Mouse (Mus musculus) heart, embryonic 14.5 days (tissue): ENCODE data around the gene Eml2. TPM values are rescaled to one million over a fixed set of nuclear protein-coding genes. Genes with fewer than 3 reads are reported as not detected.

Source experiments
- ATAC-seq: fragments of 200-750 bp; cut with Nextera tagmentation; 2 replicates; pipeline ENCODE4 v1.8.0; 2017; ENCODE audit warnings: low read depth, moderate TSS enrichment; ENCODE audit not compliant: insufficient number of reproducible peaks, insufficient read depth, low FRiP score
- H3K27ac ChIP-seq, 2 experiments: fragments of 200-500 bp in 1 of 2; fragments of 300-500 bp in 1 of 2; sonication (generic) in 1 of 2; replicated peaks in 1 of 2; 2 replicates each; pipeline ENCODE4 v1.5.1; 2012 to 2014; ENCODE audit warnings: low read depth in 2 of 2, low read length in 2 of 2, control low read depth in 1 of 2, mild to moderate bottlenecking in 1 of 2, mixed read lengths in 1 of 2; ENCODE audit not compliant: control insufficient read depth in 1 of 2, insufficient read depth in 1 of 2
- H3K27me3 ChIP-seq: fragments of 300-500 bp; sonication (generic); 2 replicates; pipeline ENCODE4 v1.6.1; 2014; ENCODE audit warnings: mild to moderate bottlenecking, low read length, control low read depth; ENCODE audit not compliant: control insufficient read depth, insufficient read depth
- H3K36me3 ChIP-seq: fragments of 300-500 bp; sonication (generic); 2 replicates; pipeline ENCODE4 v1.6.1; 2014; ENCODE audit warnings: mild to moderate bottlenecking, control low read depth, low read length, mixed read lengths; ENCODE audit not compliant: control insufficient read depth, insufficient read depth
- H3K4me1 ChIP-seq, 2 experiments: fragments of 200-500 bp in 1 of 2; fragments of 300-500 bp in 1 of 2; sonication (generic) in 1 of 2; 2 replicates each; pipeline ENCODE4 v1.6.1; 2012 to 2014; ENCODE audit warnings: low read length in 2 of 2, control low read depth in 1 of 2, mixed read lengths in 1 of 2; ENCODE audit not compliant: control insufficient read depth in 2 of 2, insufficient read depth in 2 of 2
- H3K4me2 ChIP-seq: fragments of 300-500 bp; sonication (generic); 2 replicates; pipeline ENCODE4 v1.6.1; 2014; ENCODE audit warnings: mild to moderate bottlenecking, low read length
- H3K4me3 ChIP-seq, 2 experiments: fragments of 200-500 bp in 1 of 2; fragments of 300-500 bp in 1 of 2; sonication (generic) in 1 of 2; 2 replicates each; pipeline ENCODE4 v1.5.1; 2012 to 2014; ENCODE audit warnings: low read length in 2 of 2, mild to moderate bottlenecking in 2 of 2, control low read depth in 1 of 2, low read depth in 1 of 2, moderate library complexity in 1 of 2; ENCODE audit not compliant: control insufficient read depth in 1 of 2, insufficient read depth in 1 of 2
- H3K9ac ChIP-seq: fragments of 300-500 bp; sonication (generic); 2 replicates; pipeline ENCODE4 v1.6.1; 2014; ENCODE audit warnings: mild to moderate bottlenecking, low read length
- H3K9me3 ChIP-seq: fragments of 300-500 bp; sonication (generic); 2 replicates; pipeline ENCODE4 v1.6.1; 2016; ENCODE audit warnings: low read length, control low read depth; ENCODE audit not compliant: control insufficient read depth
- WGBS: fragments of 180-500 bp; shearing (Covaris S2); extraction: QIAGEN DNeasy Blood & Tissue Kit; methylation state at CpG from one replicate; pipeline ENCODE4 v1.1.7; 2014; 5-methylcytosine and 5-hydroxymethylcytosine counted together
- polyA plus RNA-seq: library from polyadenylated mRNA; unstranded; fragments of >200 nt; fragmentation: Nextera tagmentation; extraction: Ambion mirVana; gene quantifications from 2 replicates; pipeline ENCODE4 v1.2.1, GENCODE M21; 2014

The Eml2 gene
- polyA plus RNA-seq, 1 experiment from 2014 or later, result 8.3 TPM

DNA sequence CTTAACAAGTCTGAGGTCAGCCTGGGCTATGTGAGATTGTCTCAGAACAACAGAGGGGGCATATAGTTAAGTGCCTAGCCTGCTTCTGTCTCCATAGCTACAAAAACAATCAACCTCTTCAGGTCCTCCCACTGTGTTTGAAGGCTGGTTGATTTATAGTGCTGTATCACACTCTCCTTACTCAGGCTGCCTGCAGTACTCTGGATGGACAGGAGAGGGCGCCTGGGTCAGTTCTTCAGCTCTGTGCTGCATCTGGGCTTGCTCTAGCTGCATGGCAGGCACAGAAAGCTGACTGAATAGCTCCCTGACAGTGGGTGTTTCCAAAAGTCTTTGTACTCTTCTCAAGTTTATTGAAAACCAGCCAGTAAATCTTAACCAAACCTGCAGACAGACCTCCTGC, 63.2 kb downstream of the Eml2 start:
- Histone ChIP-seq H3K4me3 (no peak overlapping the region), H3K27me3 (no peaks in the 10 kb centered on the region), H3K36me3 (peaks cover 5% of the 10 kb centered on the region), H3K9ac (peak overlapping the region; percentile 35; the same call in 1 of the 2 replicates), H3K4me1 (peaks cover 15 to 48% of the 10 kb centered on the region in 2 experiments), H3K27ac (peak overlapping the region; percentile 4 to 92), H3K9me3 (no peaks in the 10 kb centered on the region), H3K4me2 (no peak overlapping the region)
- peak; percentile 57 for ATAC-seq
- WGBS, result 0% methylated on average over 1 of the region's 1 CpGs

DNA sequence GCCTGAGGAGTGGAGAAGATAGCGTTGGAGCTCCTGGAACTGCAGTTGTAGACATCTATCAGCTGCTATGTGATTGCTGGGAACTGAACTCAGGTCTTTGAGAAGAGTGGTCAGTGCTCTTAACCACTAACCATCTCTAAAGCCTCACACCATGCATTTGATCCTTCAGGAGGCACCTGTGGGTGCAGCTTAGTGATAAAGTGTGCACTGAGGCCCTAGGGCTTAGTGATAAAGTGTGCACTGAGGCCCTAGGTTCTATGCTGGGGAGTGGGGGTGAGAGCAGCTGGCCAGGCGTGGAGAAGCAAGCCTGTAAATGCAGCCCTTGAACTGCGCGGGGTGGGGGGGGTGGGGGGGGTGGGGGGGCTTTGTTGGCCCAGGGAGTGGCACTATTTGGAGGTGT, 63.8 kb downstream of the Eml2 start:
- no peak overlapping the region for H3K4me3 ChIP-seq
- WGBS, result 63% methylated on average over 2 of the region's 4 CpGs
- no peaks in the 10 kb centered on the region for H3K27me3 ChIP-seq
- H3K27ac ChIP-seq, result peak overlapping the region in 1 of 2 experiments; percentile 92; a peak in 2 of 4 replicates
- peak overlapping the region; percentile 34; the same call in 1 of the 2 replicates for H3K9ac ChIP-seq
- H3K36me3 ChIP-seq, result peaks cover 8% of the 10 kb centered on the region
- peaks cover 15 to 47% of the 10 kb centered on the region in 2 experiments for H3K4me1 ChIP-seq
- no peak overlapping the region for H3K4me2 ChIP-seq
- no peak for ATAC-seq
- H3K9me3 ChIP-seq, result no peaks in the 10 kb centered on the region

DNA sequence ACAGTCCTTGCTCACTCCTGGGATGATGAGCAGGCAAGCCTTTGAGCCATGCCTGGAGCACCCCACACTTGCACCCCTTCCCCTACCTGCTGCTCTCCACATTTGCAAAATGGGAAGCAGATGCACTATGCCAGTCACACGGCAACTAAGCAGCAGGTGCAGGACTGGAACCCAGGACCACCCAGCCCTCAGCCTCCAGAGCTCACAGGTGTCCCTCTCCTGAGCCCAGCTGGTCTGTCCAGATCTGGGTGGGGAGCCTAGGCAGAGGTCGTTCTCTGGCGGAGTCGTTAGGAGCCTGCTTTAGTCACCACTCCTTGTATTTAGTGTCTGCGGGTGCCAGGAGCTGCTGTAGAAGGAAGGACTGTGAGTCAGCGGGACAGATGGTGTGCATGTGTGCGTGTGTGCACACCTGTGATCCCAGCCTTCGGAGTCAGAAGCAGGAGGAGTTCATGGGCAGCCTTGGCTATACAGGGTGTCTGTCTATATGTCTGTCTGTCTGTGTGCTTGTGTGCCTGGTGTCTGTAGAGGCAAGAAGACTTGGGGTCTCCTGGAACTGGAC, 64.8 kb downstream of the Eml2 start:
- Histone ChIP-seq H3K9me3 (no peaks in the 10 kb centered on the region), H3K4me2 (no peak overlapping the region), H3K27me3 (no peaks in the 10 kb centered on the region), H3K4me3 (no peak overlapping the region), H3K36me3 (peaks cover 18% of the 10 kb centered on the region), H3K27ac (no peak overlapping the region), H3K4me1 (peaks cover 13 to 39% of the 10 kb centered on the region in 2 experiments), H3K9ac (no peak overlapping the region)
- 91% methylated on average over 8 of the region's 8 CpGs for whole genome bisulfite sequencing
- no peak for ATAC-seq

DNA sequence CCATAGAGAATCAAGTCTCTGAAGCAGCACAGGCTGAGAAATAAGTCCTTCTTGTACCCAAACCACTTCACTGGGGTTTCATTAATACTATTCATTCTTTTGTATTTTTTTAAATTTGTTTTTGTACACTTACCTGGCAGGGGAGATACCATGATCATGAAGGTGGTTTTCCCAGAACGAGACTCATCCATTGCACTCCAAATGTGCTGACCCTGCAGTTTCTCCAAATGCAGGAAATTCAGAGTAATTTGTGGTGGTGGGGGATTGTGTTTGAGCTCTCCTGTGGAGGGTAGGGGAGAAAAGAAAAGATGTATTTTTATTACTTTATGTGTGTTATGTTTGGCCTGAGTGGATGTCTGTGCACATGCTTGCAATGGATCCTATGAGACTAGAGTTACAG, 65.8 kb downstream of the Eml2 start:
- no peak for ATAC-seq
- no peak overlapping the region for H3K4me3 ChIP-seq
- WGBS, result 97% methylated on average over 1 of the region's 1 CpGs

DNA sequence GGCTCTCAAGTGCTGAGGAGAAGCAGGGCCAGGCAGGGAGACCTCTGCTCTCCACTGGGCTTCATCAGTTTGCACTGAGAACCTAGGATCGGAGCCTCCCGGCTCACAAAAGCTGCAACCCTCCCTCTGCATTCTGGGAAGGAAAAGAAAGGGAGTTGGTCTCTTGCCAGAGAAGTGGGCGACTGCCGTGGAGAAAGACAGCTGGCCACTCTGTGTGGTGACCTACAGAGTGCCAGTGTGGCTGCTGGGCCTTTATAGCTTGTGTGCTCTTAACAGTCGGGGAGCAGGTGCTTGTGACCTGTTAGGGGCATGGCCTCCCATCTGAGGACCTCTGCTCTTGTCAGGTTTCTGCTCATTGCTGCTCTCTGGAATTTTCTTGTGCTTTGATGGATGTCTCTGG, 67.6 kb downstream of the Eml2 start:
- Histone ChIP-seq H3K9me3 (no peaks in the 10 kb centered on the region), H3K27ac (no peak overlapping the region), H3K27me3 (no peaks in the 10 kb centered on the region), H3K36me3 (peaks cover 31% of the 10 kb centered on the region), H3K4me2 (no peak overlapping the region), H3K9ac (no peak overlapping the region), H3K4me1 (peaks cover 3 to 11% of the 10 kb centered on the region in 2 experiments; a peak in 3 of 4 replicates), H3K4me3 (no peak overlapping the region)
- WGBS, result 70% methylated on average over 5 of the region's 5 CpGs
- ATAC-seq, result no peak

More for the DNA sequence above, 65.8 kb downstream of the Eml2 start:
- peaks cover 6 to 28% of the 10 kb centered on the region in 2 experiments; a peak in 3 of 4 replicates for H3K4me1 ChIP-seq
- no peak overlapping the region for H3K27ac ChIP-seq
- no peaks in the 10 kb centered on the region for H3K9me3 ChIP-seq
- H3K9ac ChIP-seq, result no peak overlapping the region
- no peaks in the 10 kb centered on the region for H3K27me3 ChIP-seq
- H3K36me3 ChIP-seq, result peaks cover 27% of the 10 kb centered on the region
- H3K4me2 ChIP-seq, result no peak overlapping the region

DNA sequence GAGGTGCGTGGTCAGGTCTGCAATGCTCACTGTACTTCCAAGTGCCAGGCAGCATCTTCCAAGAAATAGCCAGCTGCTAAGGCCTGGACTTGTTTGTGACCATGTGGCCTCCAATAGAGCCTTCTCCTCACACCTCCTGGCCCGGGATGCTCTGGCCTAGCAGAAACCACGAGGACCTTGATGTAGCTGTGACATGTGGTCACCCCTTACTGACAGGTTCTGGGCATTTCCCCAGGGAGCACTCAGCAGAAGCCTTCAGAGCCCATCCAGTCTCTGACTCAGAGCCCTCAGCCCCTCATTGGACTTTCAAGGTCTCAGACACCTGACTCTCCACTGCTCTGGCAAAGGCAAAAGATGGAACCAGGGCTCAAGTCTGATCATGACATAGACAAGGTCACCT, 68.9 kb downstream of the Eml2 start:
- no peaks in the 10 kb centered on the region for H3K4me1 ChIP-seq
- no peaks in the 10 kb centered on the region for H3K27me3 ChIP-seq
- WGBS, result 63% methylated on average over 3 of the region's 3 CpGs
- H3K4me2 ChIP-seq, result no peak overlapping the region
- no peak overlapping the region for H3K4me3 ChIP-seq
- ATAC-seq, result no peak
- H3K9ac ChIP-seq, result no peak overlapping the region
- no peak overlapping the region for H3K27ac ChIP-seq
- H3K36me3 ChIP-seq, result peaks cover 31% of the 10 kb centered on the region
- H3K9me3 ChIP-seq, result no peaks in the 10 kb centered on the region

DNA sequence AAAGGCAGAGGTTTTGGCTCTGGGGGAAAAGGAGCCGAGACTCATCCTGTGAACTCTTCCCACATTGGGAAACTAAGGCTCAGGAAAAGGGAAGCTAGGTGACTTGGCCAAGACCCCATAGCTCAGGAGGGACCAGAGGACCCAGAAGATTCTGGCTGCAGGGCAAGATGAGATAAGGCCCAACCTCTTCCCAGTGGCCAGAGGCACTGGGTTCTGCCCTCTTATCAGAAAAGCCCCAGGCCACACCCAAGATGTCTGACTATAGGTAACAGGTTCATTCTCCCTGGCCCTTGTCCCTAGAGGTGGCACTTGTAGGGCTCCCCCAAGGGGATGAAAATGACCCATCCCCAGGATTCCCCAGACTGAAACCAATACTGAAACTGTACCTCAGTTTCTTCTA, 70.6 kb downstream of the Eml2 start:
- Histone ChIP-seq H3K9ac (no peak overlapping the region), H3K4me3 (no peak overlapping the region), H3K9me3 (no peaks in the 10 kb centered on the region), H3K4me2 (no peak overlapping the region), H3K27me3 (no peaks in the 10 kb centered on the region), H3K4me1 (no peaks in the 10 kb centered on the region), H3K27ac (no peak overlapping the region), H3K36me3 (peaks cover 26% of the 10 kb centered on the region)
- WGBS, result 88% methylated on average over 1 of the region's 1 CpGs
- no peak for ATAC-seq

DNA sequence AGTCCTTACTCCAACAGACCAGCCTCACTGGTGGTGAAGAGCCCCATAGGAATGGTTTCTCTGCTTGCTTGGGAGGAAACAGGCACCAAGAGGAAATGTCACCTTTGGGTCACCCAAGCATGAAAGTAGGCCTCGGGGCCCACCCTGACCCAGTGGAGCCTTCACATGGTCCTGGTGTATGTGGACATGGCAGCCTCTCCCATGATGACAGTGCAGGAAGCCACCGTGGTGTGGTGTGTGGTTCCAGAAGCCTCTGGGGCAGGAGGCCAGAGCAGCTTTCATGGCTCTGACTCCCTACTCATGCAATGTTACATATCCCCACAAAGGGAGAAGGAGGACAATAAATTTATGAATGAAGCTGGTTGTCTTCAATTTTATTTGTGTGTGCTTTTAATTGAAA, 71.3 kb downstream of the Eml2 start:
- Histone ChIP-seq H3K4me2 (no peak overlapping the region), H3K4me3 (no peak overlapping the region), H3K27ac (no peak overlapping the region), H3K27me3 (no peaks in the 10 kb centered on the region), H3K4me1 (no peaks in the 10 kb centered on the region), H3K9ac (no peak overlapping the region), H3K9me3 (no peaks in the 10 kb centered on the region), H3K36me3 (peaks cover 26% of the 10 kb centered on the region)
- WGBS, result 96% methylated on average over 2 of the region's 2 CpGs
- no peak for ATAC-seq
